In genomic region chr1:90899816-90900215, GRCm38 (mm10) we compare ENCODE assay signal across 33 mouse cellular contexts. TPM values are rescaled to one million over a fixed set of nuclear protein-coding genes. Genes with fewer than 3 reads are reported as not detected.
DNase-seq lines count a peak whose midpoint lies in the region; ATAC-seq and TF ChIP-seq lines count a peak whose summit lies in the region.
"Had no signal": no experiment of that assay in that cellular context is flagged by ENCODE, and none has a peak within 500 bp of the region (broad histone marks: within the 10 kb centered on the region; RNA-seq: fewer than 3 reads in every experiment).

No protein-coding gene starts in this region.

- H3K4me2 ChIP-seq in heart, embryonic 11.5 days: no peak overlapping the region
- H3K4me2 ChIP-seq in hindbrain, embryonic 11.5 days (replicated peaks; ENCODE audit: low read depth, low read length): no peak overlapping the region
- H3K4me2 ChIP-seq in limb, embryonic 15.5 days: no peak overlapping the region
- no peak overlapping the region for H3K4me2 ChIP-seq in liver, postnatal 0 days (ENCODE audit: low read depth, low read length)
- H3K4me2 ChIP-seq: heart, embryonic 13.5 days; hindbrain, embryonic 14.5 days had no signal

- no peak overlapping the region for H3K4me3 ChIP-seq in gastrocnemius, adult 2 months
- H3K4me3 ChIP-seq in heart, embryonic 10.5 days: no peak overlapping the region
- H3K4me3 ChIP-seq in heart, embryonic 11.5 days (ENCODE audit: low read depth, low read length): no peak overlapping the region
- no peak overlapping the region for H3K4me3 ChIP-seq in hindbrain, embryonic 10.5 days
- H3K4me3 ChIP-seq in hindbrain, embryonic 11.5 days (ENCODE audit: low read depth, low read length): no peak overlapping the region
- no peak overlapping the region for H3K4me3 ChIP-seq in limb, embryonic 15.5 days
- no peak overlapping the region for H3K4me3 ChIP-seq in liver, postnatal 0 days (ENCODE audit: low read depth, low read length)
- H3K4me3 ChIP-seq: heart, embryonic 13.5 days had no signal

- no peak for TF ChIP-seq EP300 in liver, postnatal 0 days (IDR thresholded peaks at IDR 0.05; ENCODE audit: low read depth)

- WGBS in heart, embryonic 10.5 days: 86% methylated on average over 5 of the region's 5 CpGs
- 81% methylated on average over 5 of the region's 5 CpGs for WGBS in heart, embryonic 11.5 days (ENCODE audit: insufficient replicate concordance)
- 88% methylated on average over 5 of the region's 5 CpGs for WGBS in hindbrain, embryonic 10.5 days
- WGBS in hindbrain, embryonic 11.5 days: 83% methylated on average over 5 of the region's 5 CpGs
- 81% methylated on average over 5 of the region's 5 CpGs for WGBS in limb, embryonic 15.5 days
- WGBS in liver, postnatal 0 days (ENCODE audit: insufficient replicate concordance): 68% methylated on average over 5 of the region's 5 CpGs

- TF ChIP-seq CTCF in gastrocnemius, adult 2 months (IDR thresholded peaks at IDR 0.05): no peak
- no peak for TF ChIP-seq CTCF in liver, postnatal 0 days (IDR thresholded peaks at IDR 0.05; ENCODE audit: low read depth)

- DNase-seq in gastrocnemius, adult 2 months: no peak
- DNase-seq in gastrocnemius, postnatal 14 days: no peak
- DNase-seq in heart, embryonic 10.5 days (ENCODE audit: low spot score): peak; percentile 56
- no peak for DNase-seq in hindbrain, embryonic 10.5 days (ENCODE audit: low spot score)
- no peak for DNase-seq in hindbrain, embryonic 11.5 days (ENCODE audit: low spot score)
- DNase-seq in liver, postnatal 0 days: no peak
- DNase-seq: adrenal gland, adult 8-10 months; adrenal gland, postnatal 25 days; cerebellum, adult 18-20 months; cerebellum, adult 9-10 months; cerebellum, postnatal 14 days; forebrain, postnatal 0 days; heart, postnatal 14 days; kidney, adult 18-20 months had no signal

- no peak for ATAC-seq in heart, embryonic 11.5 days (replicated peaks; ENCODE audit: insufficient number of reproducible peaks, low FRiP score, low TSS enrichment)
- no peak for ATAC-seq in hindbrain, embryonic 11.5 days (ENCODE audit: low FRiP score)
- no peak for ATAC-seq in limb, embryonic 15.5 days (ENCODE audit: insufficient number of reproducible peaks, low FRiP score, low TSS enrichment, low read depth)
- ATAC-seq in liver, postnatal 0 days: no peak
- ATAC-seq: activated CD4-positive, CD25-positive, alpha-beta regulatory T cell, adult 4 months; forebrain, embryonic 14.5 days; forebrain, postnatal 0 days; hindbrain, postnatal 0 days; inflammation-experienced regulatory T-cells, adult 6 months; intestine, embryonic 16.5 days had no signal

- no peak overlapping the region for H3K9ac ChIP-seq in heart, embryonic 11.5 days (ENCODE audit: low read depth, low read length)
- H3K9ac ChIP-seq in hindbrain, embryonic 11.5 days (ENCODE audit: low read depth, low read length): no peak overlapping the region
- H3K9ac ChIP-seq in limb, embryonic 15.5 days: no peak overlapping the region
- H3K9ac ChIP-seq in liver, postnatal 0 days (replicated peaks): no peak overlapping the region
- H3K9ac ChIP-seq: forebrain, postnatal 0 days; heart, embryonic 13.5 days; hindbrain, embryonic 14.5 days had no signal

- intact Hi-C loops in gastrocnemius, adult 2 months (cut with DNase I): no loop called here
- intact Hi-C loops in gastrocnemius, postnatal 14 days (cut with DNase I; ENCODE audit: low total_unique reads): no loop called here

- H3K36me3 ChIP-seq in heart, embryonic 10.5 days: no peaks in the 10 kb centered on the region
- no peaks in the 10 kb centered on the region for H3K36me3 ChIP-seq in heart, embryonic 11.5 days (ENCODE audit: control insufficient read depth, insufficient read depth, low read length)
- H3K36me3 ChIP-seq in hindbrain, embryonic 10.5 days: no peaks in the 10 kb centered on the region
- H3K36me3 ChIP-seq in hindbrain, embryonic 11.5 days (ENCODE audit: control insufficient read depth, insufficient read depth, low read length): no peaks in the 10 kb centered on the region
- no peaks in the 10 kb centered on the region for H3K36me3 ChIP-seq in limb, embryonic 15.5 days
- H3K36me3 ChIP-seq in liver, postnatal 0 days (replicated peaks; ENCODE audit: insufficient read depth, low read length): no peaks in the 10 kb centered on the region
- H3K36me3 ChIP-seq: heart, embryonic 13.5 days had no signal

- 0 out of 2 replicates have a peak, but pooled peaks cover 6% of the 10 kb centered on the region for H3K27me3 ChIP-seq in heart, embryonic 10.5 days (ENCODE audit: insufficient read depth, poor library complexity, severe bottlenecking)
- no peaks in the 10 kb centered on the region for H3K27me3 ChIP-seq in heart, embryonic 11.5 days (ENCODE audit: control insufficient read depth, insufficient read depth, low read length)
- no peaks in the 10 kb centered on the region for H3K27me3 ChIP-seq in hindbrain, embryonic 10.5 days (ENCODE audit: insufficient read depth, poor library complexity, severe bottlenecking)
- no peaks in the 10 kb centered on the region for H3K27me3 ChIP-seq in hindbrain, embryonic 11.5 days (ENCODE audit: control insufficient read depth, insufficient read depth, low read length)
- no peaks in the 10 kb centered on the region for H3K27me3 ChIP-seq in limb, embryonic 15.5 days
- no peaks in the 10 kb centered on the region for H3K27me3 ChIP-seq in liver, postnatal 0 days (ENCODE audit: insufficient read depth, low read length)

- H3K4me1 ChIP-seq in heart, embryonic 10.5 days: peaks cover 19% of the 10 kb centered on the region
- H3K4me1 ChIP-seq in heart, embryonic 11.5 days (ENCODE audit: control insufficient read depth, insufficient read depth, low read length): 0 out of 2 replicates have a peak, but pooled peaks cover 3% of the 10 kb centered on the region
- H3K4me1 ChIP-seq in hindbrain, embryonic 10.5 days (replicated peaks): peaks cover 28% of the 10 kb centered on the region
- no peaks in the 10 kb centered on the region for H3K4me1 ChIP-seq in hindbrain, embryonic 11.5 days (replicated peaks; ENCODE audit: control insufficient read depth, insufficient read depth, low read length)
- peaks cover 55% of the 10 kb centered on the region for H3K4me1 ChIP-seq in limb, embryonic 15.5 days
- no peaks in the 10 kb centered on the region for H3K4me1 ChIP-seq in liver, postnatal 0 days (ENCODE audit: insufficient read depth)

- no peaks in the 10 kb centered on the region for H3K9me3 ChIP-seq in heart, embryonic 10.5 days
- no peaks in the 10 kb centered on the region for H3K9me3 ChIP-seq in heart, embryonic 11.5 days (replicated peaks; ENCODE audit: control insufficient read depth, low read length)
- no peaks in the 10 kb centered on the region for H3K9me3 ChIP-seq in hindbrain, embryonic 10.5 days
- no peaks in the 10 kb centered on the region for H3K9me3 ChIP-seq in hindbrain, embryonic 11.5 days (ENCODE audit: control insufficient read depth, low read length)
- H3K9me3 ChIP-seq in limb, embryonic 15.5 days: no peaks in the 10 kb centered on the region
- H3K9me3 ChIP-seq in liver, postnatal 0 days (ENCODE audit: low read length): no peaks in the 10 kb centered on the region
- H3K9me3 ChIP-seq: heart, embryonic 13.5 days had no signal

- H3K27ac ChIP-seq in gastrocnemius, adult 2 months: peak overlapping the region; percentile 65
- H3K27ac ChIP-seq in heart, embryonic 10.5 days: no peak overlapping the region
- no peak overlapping the region for H3K27ac ChIP-seq in heart, embryonic 11.5 days (ENCODE audit: low read depth, low read length)
- 0 out of 2 replicates have a peak overlapping the region, but pooled peaks have one; percentile 5 for H3K27ac ChIP-seq in hindbrain, embryonic 10.5 days
- no peak overlapping the region for H3K27ac ChIP-seq in hindbrain, embryonic 11.5 days (ENCODE audit: low read depth, low read length)
- H3K27ac ChIP-seq in limb, embryonic 15.5 days: peak overlapping the region; percentile 55
- no peak overlapping the region for H3K27ac ChIP-seq in liver, postnatal 0 days (ENCODE audit: low read depth)
- H3K27ac ChIP-seq: heart, embryonic 13.5 days; hindbrain, embryonic 14.5 days; hindbrain, postnatal 0 days had no signal

RNA-seq across cellular contexts. Expression of gene Mlph, which starts 15.1 kb away (rescaled TPM):
- under 1 TPM; 0.20 to 0.25 TPM for total RNA-seq in gastrocnemius, adult 2 months (2021)
- under 1 TPM; 0.31 to 0.35 TPM for total RNA-seq in gastrocnemius, postnatal 14 days (2021)
- 0.26 and 0.53 TPM in 2 replicates for polyA plus RNA-seq in heart, embryonic 10.5 days (2016; fragmentation: Nextera tagmentation; extraction: Ambion mirVana)
- polyA plus RNA-seq in heart, embryonic 11.5 days (2014; fragmentation: Nextera tagmentation; extraction: Ambion mirVana): 0.16 TPM in 1 of 2 replicates, not detected in the other
- 0.14 and 0.32 TPM in 2 replicates for polyA plus RNA-seq in hindbrain, embryonic 10.5 days (2016; fragmentation: Nextera tagmentation; extraction: Ambion mirVana)
- 0.03 TPM in 1 of 2 replicates, not detected in the other for polyA plus RNA-seq in hindbrain, embryonic 11.5 days (2014; fragmentation: Nextera tagmentation; extraction: Ambion mirVana)
- 1.4 and 1.6 TPM in 2 replicates for polyA plus RNA-seq in limb, embryonic 15.5 days (2015; fragmentation: Nextera tagmentation; extraction: Ambion mirVana)
- 0.06 TPM in 1 of 2 replicates, not detected in the other for polyA plus RNA-seq in liver, postnatal 0 days (2015; fragmentation: Nextera tagmentation; extraction: Ambion mirVana)
- total RNA-seq: granulocyte monocyte progenitor cell, adult 5-6 weeks had no signal
- polyA plus RNA-seq: activated CD4-positive, CD25-positive, alpha-beta regulatory T cell, adult 4 months; inflammation-experienced regulatory T-cells, adult 6 months had no signal

RNA-seq across cellular contexts. Expression of gene Prlh, which starts 53.1 kb away (rescaled TPM):
- not detected for total RNA-seq in gastrocnemius, adult 2 months (2021)
- total RNA-seq in gastrocnemius, postnatal 14 days (2021): not detected
- not detected in 2 replicates for polyA plus RNA-seq in heart, embryonic 10.5 days (2016; fragmentation: Nextera tagmentation; extraction: Ambion mirVana)
- polyA plus RNA-seq in heart, embryonic 11.5 days (2014; fragmentation: Nextera tagmentation; extraction: Ambion mirVana): not detected in 2 replicates
- not detected in 2 replicates for polyA plus RNA-seq in hindbrain, embryonic 10.5 days (2016; fragmentation: Nextera tagmentation; extraction: Ambion mirVana)
- polyA plus RNA-seq in hindbrain, embryonic 11.5 days (2014; fragmentation: Nextera tagmentation; extraction: Ambion mirVana): not detected in 2 replicates
- polyA plus RNA-seq in limb, embryonic 15.5 days (2015; fragmentation: Nextera tagmentation; extraction: Ambion mirVana): not detected in 2 replicates
- not detected in 2 replicates for polyA plus RNA-seq in liver, postnatal 0 days (2015; fragmentation: Nextera tagmentation; extraction: Ambion mirVana)
- total RNA-seq: adrenal gland, adult 8-10 months; adrenal gland, postnatal 25 days; ES-E14; forebrain, postnatal 0 days; gastrocnemius, adult 8-10 months; gastrocnemius, postnatal 36 days; granulocyte monocyte progenitor cell, adult 5-6 weeks; heart, postnatal 14 days; hematopoietic stem cell, adult 5-6 weeks; hindbrain, postnatal 0 days had no signal
- polyA plus RNA-seq: activated CD4-positive, CD25-positive, alpha-beta regulatory T cell, adult 4 months; brain, embryonic 14.5 days; embryonic facial prominence, embryonic 11.5 days; embryonic facial prominence, embryonic 14.5 days; forebrain, embryonic 11.5 days; forebrain, embryonic 14.5 days; forebrain, postnatal 0 days; frontal cortex, adult 2 months; heart, embryonic 13.5 days; hindbrain, embryonic 14.5 days; inflammation-experienced regulatory T-cells, adult 6 months; intestine, embryonic 16.5 days had no signal

RNA-seq across cellular contexts. Expression of gene Col6a3, which starts 56.0 kb away (rescaled TPM):
- total RNA-seq in gastrocnemius, adult 2 months (2021): 10 to 100 TPM; 21.6 to 51.5 TPM
- 100 to 1,000 TPM; 217 to 262 TPM for total RNA-seq in gastrocnemius, postnatal 14 days (2021)
- polyA plus RNA-seq in heart, embryonic 10.5 days (2016; fragmentation: Nextera tagmentation; extraction: Ambion mirVana): 1.6 and 4.6 TPM in 2 replicates
- polyA plus RNA-seq in heart, embryonic 11.5 days (2014; fragmentation: Nextera tagmentation; extraction: Ambion mirVana): 5.3 and 6.8 TPM in 2 replicates
- 4.1 and 4.7 TPM in 2 replicates for polyA plus RNA-seq in hindbrain, embryonic 10.5 days (2016; fragmentation: Nextera tagmentation; extraction: Ambion mirVana)
- polyA plus RNA-seq in hindbrain, embryonic 11.5 days (2014; fragmentation: Nextera tagmentation; extraction: Ambion mirVana): 9.2 and 12.5 TPM in 2 replicates
- polyA plus RNA-seq in limb, embryonic 15.5 days (2015; fragmentation: Nextera tagmentation; extraction: Ambion mirVana): 183 and 219 TPM in 2 replicates
- 3.7 and 5.2 TPM in 2 replicates for polyA plus RNA-seq in liver, postnatal 0 days (2015; fragmentation: Nextera tagmentation; extraction: Ambion mirVana)
- total RNA-seq: granulocyte monocyte progenitor cell, adult 5-6 weeks; hematopoietic stem cell, adult 5-6 weeks had no signal
- polyA plus RNA-seq: activated CD4-positive, CD25-positive, alpha-beta regulatory T cell, adult 4 months had no signal

Comparison
In these comparisons a context has a peak if more than half of its experiments do, and no peak if none do; other contexts are left out.
1. H3K27ac ChIP-seq: peak in gastrocnemius, adult 2 months (single experiment), hindbrain, embryonic 10.5 days (single experiment) and limb, embryonic 15.5 days (single experiment); none in heart, embryonic 10.5 days (single experiment), heart, embryonic 11.5 days (single experiment), hindbrain, embryonic 11.5 days (single experiment) and liver, postnatal 0 days (single experiment).
2. RNA of gene Col6a3, which starts 56.0 kb away (polyA plus RNA-seq): 183 to 219 TPM in limb, embryonic 15.5 days; 9.2 to 12.5 TPM in hindbrain, embryonic 11.5 days, 5.3 to 6.8 TPM in heart, embryonic 11.5 days, 3.7 to 5.2 TPM in liver, postnatal 0 days, 4.1 to 4.7 TPM in hindbrain, embryonic 10.5 days and 1.6 to 4.6 TPM in heart, embryonic 10.5 days; every median in the first group is over 10 times any median in the second.